8 mouse cellular contexts compared by ENCODE assay signal in genomic region chr3:93443501-93444101, GRCm38 (mm10). TPM values are rescaled to one million over a fixed set of nuclear protein-coding genes. Genes with fewer than 3 reads are reported as not detected.
DNase-seq lines count a peak whose midpoint lies in the region; ATAC-seq lines count a peak whose summit lies in the region.

No protein-coding gene starts in this region.

- H3K27me3 ChIP-seq in heart, embryonic 11.5 days (ENCODE audit: control insufficient read depth, insufficient read depth, low read length) = peaks cover 33% of the 10 kb centered on the region
- peaks cover 45% of the 10 kb centered on the region for H3K27me3 ChIP-seq in kidney, embryonic 14.5 days (ENCODE audit: control insufficient read depth, insufficient read depth, low read length)
- peaks cover 72% of the 10 kb centered on the region for H3K27me3 ChIP-seq in liver, embryonic 15.5 days

- DNase-seq in cerebellum, postnatal 14 days = peak; percentile 7 to 23
- no peak for DNase-seq in cerebellum, adult 11 months
- peak; percentile 70 for DNase-seq in neural tube, embryonic 10.5 days (ENCODE audit: extremely low spot score, low spot score)
- DNase-seq in thymus, postnatal 36 days = peak; percentile 1 to 3

- WGBS in heart, embryonic 11.5 days (ENCODE audit: insufficient replicate concordance) = under 1% methylated on average over 38 of the region's 38 CpGs
- under 1% methylated on average over 38 of the region's 38 CpGs for WGBS in kidney, embryonic 14.5 days
- under 1% methylated on average over 38 of the region's 38 CpGs for WGBS in liver, embryonic 15.5 days (ENCODE audit: insufficient replicate concordance)

- no peak overlapping the region for H3K27ac ChIP-seq in heart, embryonic 11.5 days (ENCODE audit: low read depth, low read length)
- H3K27ac ChIP-seq in kidney, embryonic 14.5 days (ENCODE audit: low read depth, low read length) = no peak overlapping the region
- H3K27ac ChIP-seq in liver, embryonic 15.5 days (replicated peaks) = no peak overlapping the region

- H3K4me1 ChIP-seq in heart, embryonic 11.5 days (ENCODE audit: control insufficient read depth, insufficient read depth, low read length) = no peaks in the 10 kb centered on the region
- 0 out of 2 replicates have a peak, but pooled peaks cover 11% of the 10 kb centered on the region for H3K4me1 ChIP-seq in kidney, embryonic 14.5 days (ENCODE audit: control insufficient read depth, insufficient read depth, low read length)
- peaks cover 12% of the 10 kb centered on the region for H3K4me1 ChIP-seq in liver, embryonic 15.5 days (replicated peaks)

- H3K9ac ChIP-seq in heart, embryonic 11.5 days (ENCODE audit: low read depth, low read length) = 0 out of 2 replicates have a peak overlapping the region, but pooled peaks have one; percentile 29
- peak overlapping the region; percentile 40; the same call in 1 of the 2 replicates for H3K9ac ChIP-seq in kidney, embryonic 14.5 days (ENCODE audit: low read depth, low read length)
- H3K9ac ChIP-seq in liver, embryonic 15.5 days = no peak overlapping the region

- H3K4me2 ChIP-seq in heart, embryonic 11.5 days = peak overlapping the region; percentile 94
- H3K4me2 ChIP-seq in kidney, embryonic 14.5 days (replicated peaks; ENCODE audit: low read depth, low read length) = peak overlapping the region; percentile 93
- H3K4me2 ChIP-seq in liver, embryonic 15.5 days = peak overlapping the region; percentile 69

- ATAC-seq in common myeloid progenitor, adult 5-6 weeks (replicated peaks; ENCODE audit: low read depth, poor library complexity, severe bottlenecking) = peak; percentile 64
- no peak for ATAC-seq in heart, embryonic 11.5 days (replicated peaks; ENCODE audit: insufficient number of reproducible peaks, low FRiP score, low TSS enrichment)
- ATAC-seq in kidney, embryonic 14.5 days (ENCODE audit: low FRiP score, low TSS enrichment) = peak; percentile 44; the same call in 1 of the 2 replicates
- ATAC-seq in liver, embryonic 15.5 days (ENCODE audit: insufficient read depth) = no peak

- no peaks in the 10 kb centered on the region for H3K36me3 ChIP-seq in heart, embryonic 11.5 days (ENCODE audit: control insufficient read depth, insufficient read depth, low read length)
- no peaks in the 10 kb centered on the region for H3K36me3 ChIP-seq in kidney, embryonic 14.5 days (ENCODE audit: control insufficient read depth, insufficient read depth, low read length)
- H3K36me3 ChIP-seq in liver, embryonic 15.5 days (replicated peaks) = no peaks in the 10 kb centered on the region

- peak overlapping the region; percentile 60 for H3K4me3 ChIP-seq in heart, embryonic 11.5 days (ENCODE audit: low read depth, low read length)
- peak overlapping the region; percentile 57 for H3K4me3 ChIP-seq in kidney, embryonic 14.5 days (ENCODE audit: low read length)
- peak overlapping the region; percentile 53 for H3K4me3 ChIP-seq in liver, embryonic 15.5 days (replicated peaks)

- no peaks in the 10 kb centered on the region for H3K9me3 ChIP-seq in heart, embryonic 11.5 days (replicated peaks; ENCODE audit: control insufficient read depth, low read length)
- H3K9me3 ChIP-seq in kidney, embryonic 14.5 days (ENCODE audit: control insufficient read depth, low read length) = no peaks in the 10 kb centered on the region
- no peaks in the 10 kb centered on the region for H3K9me3 ChIP-seq in liver, embryonic 15.5 days (replicated peaks)

RNA-seq across cellular contexts. Expression of gene Tchh, which starts 1.5 kb away (rescaled TPM):
- total RNA-seq in common myeloid progenitor, adult 5-6 weeks (2017) = 0.19 TPM in 1 of 2 replicates, not detected in the other
- polyA plus RNA-seq in heart, embryonic 11.5 days (2014; fragmentation: Nextera tagmentation; extraction: Ambion mirVana) = 0.54 and 0.76 TPM in 2 replicates
- 1.5 and 3.0 TPM in 2 replicates for polyA plus RNA-seq in kidney, embryonic 14.5 days (2014; fragmentation: Nextera tagmentation; extraction: Ambion mirVana)
- polyA plus RNA-seq in liver, embryonic 15.5 days (2015; fragmentation: Nextera tagmentation; extraction: Ambion mirVana) = 0.03 and 0.06 TPM in 2 replicates

RNA-seq across cellular contexts. Expression of gene Tchhl1, which starts 25.0 kb away (rescaled TPM):
- not detected in 2 replicates for total RNA-seq in common myeloid progenitor, adult 5-6 weeks (2017)
- polyA plus RNA-seq in heart, embryonic 11.5 days (2014; fragmentation: Nextera tagmentation; extraction: Ambion mirVana) = not detected in 2 replicates
- polyA plus RNA-seq in kidney, embryonic 14.5 days (2014; fragmentation: Nextera tagmentation; extraction: Ambion mirVana) = 0.46 and 0.54 TPM in 2 replicates
- not detected in 2 replicates for polyA plus RNA-seq in liver, embryonic 15.5 days (2015; fragmentation: Nextera tagmentation; extraction: Ambion mirVana)

RNA-seq across cellular contexts. Expression of gene Rptn, which starts 50.1 kb away (rescaled TPM):
- not detected in 2 replicates for total RNA-seq in common myeloid progenitor, adult 5-6 weeks (2017)
- polyA plus RNA-seq in heart, embryonic 11.5 days (2014; fragmentation: Nextera tagmentation; extraction: Ambion mirVana) = not detected in 2 replicates
- polyA plus RNA-seq in kidney, embryonic 14.5 days (2014; fragmentation: Nextera tagmentation; extraction: Ambion mirVana) = not detected in 2 replicates
- not detected in 2 replicates for polyA plus RNA-seq in liver, embryonic 15.5 days (2015; fragmentation: Nextera tagmentation; extraction: Ambion mirVana)

Comparison
In these comparisons a context has a peak if more than half of its experiments do, and no peak if none do; other contexts are left out.
1. ATAC-seq: peak in common myeloid progenitor, adult 5-6 weeks (single experiment) and kidney, embryonic 14.5 days (single experiment); none in heart, embryonic 11.5 days (single experiment) and liver, embryonic 15.5 days (single experiment).
2. Peak in every context shown above with its lines, with median percentiles within 50 percentile points of each other: H3K4me2 ChIP-seq and H3K4me3 ChIP-seq.